Mouse (Mus musculus): ENCODE data around the gene Crym. TPM values are rescaled to one million over a fixed set of nuclear protein-coding genes. Genes with fewer than 3 reads are reported as not detected.

The Crym gene
- polyA plus RNA-seq, 1 experiment from 2014 or later: not detected

DNA sequence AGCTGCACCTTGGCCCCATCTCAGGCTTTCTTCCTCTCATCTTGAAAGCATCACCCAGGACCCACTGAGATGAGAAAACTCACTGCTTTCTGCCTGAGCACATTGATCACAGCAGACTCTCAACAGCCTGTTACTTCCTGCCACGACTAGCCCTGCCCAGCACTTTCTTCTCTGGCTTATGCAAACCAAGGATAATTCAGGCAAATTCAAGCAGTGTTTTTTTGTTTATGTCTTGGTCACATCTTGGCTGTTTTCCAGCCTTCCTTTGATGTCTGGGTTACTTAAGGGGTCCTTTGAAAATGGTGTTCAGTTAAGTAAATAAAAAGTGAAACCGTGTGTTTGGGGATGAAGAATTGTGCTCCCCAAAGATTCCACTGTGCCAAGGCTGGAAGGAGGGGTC lies 23.0 kb downstream of the Crym start:
- Histone ChIP-seq H3K27ac (no peak overlapping the region), H3K36me3 (ENCODE audit: inconsistent target) (no peaks in the 10 kb centered on the region), H3K79me2 (ENCODE audit: inconsistent target) (no peaks in the 10 kb centered on the region), H3K4me3 (ENCODE audit: inconsistent target) (no peak overlapping the region)
- WGBS (ENCODE audit: missing documents): 10% methylated on average over 2 of the region's 2 CpGs

DNA sequence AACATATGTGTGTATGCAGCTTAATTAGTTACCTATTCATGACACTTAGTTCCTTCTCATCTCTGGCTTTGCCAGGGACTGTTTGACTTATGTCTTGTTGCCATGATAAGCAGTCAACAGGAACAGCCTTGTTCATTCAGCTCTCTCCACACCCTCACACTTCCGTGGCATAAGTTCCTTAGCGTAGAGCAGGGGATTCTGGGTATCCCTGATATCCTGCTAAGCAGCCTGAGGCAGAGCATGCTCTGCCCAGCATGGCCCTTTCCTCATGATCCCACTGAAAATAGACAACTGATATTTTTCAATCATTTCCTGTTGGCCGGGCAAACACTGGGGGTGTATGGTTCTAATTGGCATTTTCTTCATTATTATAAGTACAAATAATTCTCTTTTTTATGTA lies 24.3 kb downstream of the Crym start:
- H3K36me3 ChIP-seq (ENCODE audit: inconsistent target): no peaks in the 10 kb centered on the region
- no peak overlapping the region for H3K4me3 ChIP-seq (ENCODE audit: inconsistent target)
- H3K27ac ChIP-seq: no peak overlapping the region
- H3K79me2 ChIP-seq (ENCODE audit: inconsistent target): no peaks in the 10 kb centered on the region
- 84% methylated on average over 3 of the region's 3 CpGs for WGBS (ENCODE audit: missing documents)

DNA sequence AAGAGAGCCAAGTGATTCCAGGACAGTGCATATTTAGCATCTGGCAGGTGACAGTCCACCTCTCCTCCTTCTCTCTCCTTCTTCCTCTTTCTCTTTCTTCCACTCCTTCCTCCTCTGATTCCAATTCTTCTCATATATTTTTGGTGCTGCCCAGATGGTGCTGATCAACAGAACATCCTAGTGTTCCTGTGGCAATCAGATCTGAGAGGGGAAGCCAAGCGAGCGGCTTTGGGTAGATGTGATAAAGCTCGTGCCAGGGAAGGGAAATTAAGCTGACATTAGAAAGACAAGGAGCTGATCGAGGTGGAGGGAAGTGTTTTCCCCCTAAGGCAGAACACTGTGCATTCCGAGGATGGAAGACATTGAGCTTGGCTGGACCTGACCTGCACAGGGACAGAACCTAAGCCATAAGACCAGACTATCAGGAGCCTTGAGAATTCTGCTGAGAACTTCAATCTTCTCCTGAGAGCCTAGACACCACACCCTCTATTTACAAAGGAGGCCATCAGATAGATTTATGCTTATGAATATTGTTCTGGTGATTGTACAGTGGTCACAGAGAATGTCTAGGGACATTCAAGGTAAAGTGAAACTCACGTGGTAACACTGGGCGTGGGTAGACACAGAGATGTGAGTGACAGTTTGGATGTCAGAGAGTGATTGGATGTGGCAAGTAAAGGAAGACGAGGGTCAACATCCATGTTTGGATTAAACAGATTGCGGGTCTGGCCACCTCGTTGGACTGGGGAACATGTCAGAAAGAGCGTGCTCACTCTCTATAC lies 27.0 kb downstream of the Crym start:
- Histone ChIP-seq H3K27ac (no peak overlapping the region), H3K4me3 (ENCODE audit: inconsistent target) (no peak overlapping the region), H3K36me3 (ENCODE audit: inconsistent target) (no peaks in the 10 kb centered on the region), H3K79me2 (ENCODE audit: inconsistent target) (no peaks in the 10 kb centered on the region)
- 80% methylated on average over 11 of the region's 11 CpGs for WGBS (ENCODE audit: missing documents)

DNA sequence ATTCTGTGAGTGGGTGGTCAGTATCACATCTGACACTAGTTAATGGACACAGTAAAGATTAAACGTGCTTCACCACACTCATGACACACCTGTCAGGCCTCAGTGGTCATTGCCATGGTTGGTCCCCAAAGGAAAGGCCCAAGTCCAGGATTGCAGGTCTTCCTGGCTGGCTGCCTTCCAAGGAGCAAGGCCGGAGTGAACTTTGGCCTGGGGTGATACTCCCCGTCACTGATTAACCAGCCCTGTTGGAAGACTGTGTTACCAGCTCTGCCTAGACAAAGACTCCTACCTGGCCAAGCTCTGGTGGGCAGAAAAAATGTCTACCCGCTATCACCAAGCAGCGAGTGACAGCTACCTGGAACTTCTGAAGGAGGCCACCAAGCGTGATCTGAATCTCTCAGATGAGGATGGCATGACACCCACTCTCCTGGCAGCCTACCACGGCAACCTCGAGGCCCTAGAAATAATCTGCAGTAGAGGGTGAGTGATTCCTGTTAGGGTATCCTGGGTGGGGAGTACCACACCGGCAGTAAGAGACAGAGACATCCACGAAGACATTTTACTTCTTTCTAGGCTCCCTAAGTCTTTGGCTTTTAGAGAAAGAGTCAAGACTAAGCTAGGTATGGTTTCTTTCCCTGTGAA lies 28.2 kb downstream of the Crym start, which contains the start of gene Anks4b:
Anks4b (plus strand) TSS at position 256 of the 642 bp plus-strand sequence.
- H3K4me3 ChIP-seq (ENCODE audit: inconsistent target): no peak within 1 kb of the TSS
- WGBS (ENCODE audit: missing documents): 87% methylated on average over 10 of the region's 10 CpGs
- H3K79me2 ChIP-seq (ENCODE audit: inconsistent target): no peaks in the 10 kb centered on the region

DNA sequence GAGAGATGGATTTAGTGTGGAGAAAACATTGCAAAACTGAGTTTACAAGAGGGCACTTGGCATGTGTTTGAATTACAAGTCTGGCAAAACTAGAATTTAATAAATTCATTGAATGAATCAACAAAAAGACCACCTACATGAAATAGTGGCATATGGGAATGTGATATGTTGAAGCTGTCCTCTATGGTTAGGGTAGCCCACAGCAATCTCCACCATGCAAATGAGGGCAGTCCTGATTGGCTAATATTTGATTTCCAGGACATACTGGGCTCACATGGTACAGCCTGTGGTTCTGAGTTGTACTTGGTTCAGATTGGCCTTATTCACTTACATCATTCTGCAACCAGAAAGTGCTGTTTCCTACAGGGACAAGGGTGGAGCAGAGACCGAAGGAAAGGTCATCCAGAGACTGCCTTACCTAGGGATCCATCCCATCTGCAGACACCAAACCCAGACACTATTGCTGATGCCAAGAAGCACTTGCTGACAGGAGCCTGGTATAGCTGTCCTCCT lies 29.7 kb downstream of the Crym start:
- 90% methylated on average over 1 of the region's 1 CpGs for WGBS (ENCODE audit: missing documents)
- Histone ChIP-seq H3K4me3 (ENCODE audit: inconsistent target) (no peak overlapping the region), H3K27ac (no peak overlapping the region), H3K79me2 (ENCODE audit: inconsistent target) (no peaks in the 10 kb centered on the region), H3K36me3 (ENCODE audit: inconsistent target) (no peaks in the 10 kb centered on the region)

More for the DNA sequence above, 28.2 kb downstream of the Crym start, which contains the start of gene Anks4b:
- Histone ChIP-seq H3K27ac (no peak within 1 kb of the TSS), H3K36me3 (ENCODE audit: inconsistent target) (no peaks in the 10 kb centered on the region)

DNA sequence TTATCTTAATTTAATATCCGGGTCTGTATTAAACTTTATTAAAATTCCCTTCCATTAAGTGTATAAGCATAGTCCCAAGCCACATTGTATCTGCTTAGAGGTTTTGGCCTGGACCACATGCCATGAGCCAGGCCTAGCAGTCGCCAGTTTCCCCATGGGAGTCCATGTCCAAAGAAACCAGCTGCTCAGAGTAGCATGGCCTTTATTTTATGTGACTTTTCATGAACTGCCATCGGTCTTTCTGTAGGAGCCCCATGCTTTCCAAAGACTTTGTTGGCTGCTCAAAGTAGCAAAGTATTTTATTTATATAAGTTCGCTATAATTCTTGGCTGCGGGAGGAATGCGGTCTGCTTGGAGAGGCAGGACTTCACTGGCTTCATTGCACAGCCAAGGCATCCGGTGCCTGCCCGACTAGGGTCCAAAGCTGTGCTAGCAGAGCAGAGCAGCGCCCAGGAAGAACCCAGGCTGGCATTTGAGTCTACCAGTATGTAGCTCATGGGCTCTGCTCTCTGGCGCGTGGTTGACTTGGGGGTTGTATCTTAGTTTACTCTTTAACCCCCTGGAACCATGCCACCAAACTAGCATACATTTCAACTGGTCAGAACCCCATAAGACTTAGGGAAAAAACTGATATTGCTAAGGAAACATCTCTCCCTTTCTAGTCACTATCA lies 38.2 kb downstream of the Crym start:
- Histone ChIP-seq H3K36me3 (ENCODE audit: inconsistent target) (no peaks in the 10 kb centered on the region), H3K27ac (no peak overlapping the region), H3K4me3 (ENCODE audit: inconsistent target) (no peak overlapping the region), H3K79me2 (ENCODE audit: inconsistent target) (no peaks in the 10 kb centered on the region)
- 88% methylated on average over 11 of the region's 11 CpGs for WGBS (ENCODE audit: missing documents)

DNA sequence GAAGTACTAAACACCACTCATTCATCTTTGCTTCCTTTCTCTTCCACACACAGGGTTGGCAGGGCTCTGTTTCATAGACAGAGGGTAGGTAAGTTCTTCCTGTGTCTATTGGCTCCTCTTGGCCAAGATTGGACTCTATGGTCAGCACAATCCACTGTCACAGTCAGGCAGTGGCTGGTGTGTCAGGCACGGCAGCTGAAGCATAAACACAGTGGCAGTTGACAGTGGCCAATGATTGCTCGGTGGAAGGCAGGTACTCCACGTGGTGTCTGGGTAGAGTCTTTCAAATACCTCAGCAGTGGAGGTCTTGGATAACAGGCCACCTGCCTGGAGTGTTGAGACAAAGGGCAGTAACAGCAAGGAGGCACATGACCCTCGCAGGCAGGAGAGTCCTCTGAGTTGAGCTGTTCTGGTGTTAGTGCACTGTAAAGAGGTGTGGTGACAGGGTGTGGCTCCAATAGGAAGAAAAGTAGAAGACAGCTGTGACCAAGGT lies 43.7 kb downstream of the Crym start:
- WGBS (ENCODE audit: missing documents): 65% methylated on average over 4 of the region's 4 CpGs
- no peaks in the 10 kb centered on the region for H3K36me3 ChIP-seq (ENCODE audit: inconsistent target)
- H3K79me2 ChIP-seq (ENCODE audit: inconsistent target): no peaks in the 10 kb centered on the region
- no peak overlapping the region for H3K27ac ChIP-seq
- no peak overlapping the region for H3K4me3 ChIP-seq (ENCODE audit: inconsistent target)

DNA sequence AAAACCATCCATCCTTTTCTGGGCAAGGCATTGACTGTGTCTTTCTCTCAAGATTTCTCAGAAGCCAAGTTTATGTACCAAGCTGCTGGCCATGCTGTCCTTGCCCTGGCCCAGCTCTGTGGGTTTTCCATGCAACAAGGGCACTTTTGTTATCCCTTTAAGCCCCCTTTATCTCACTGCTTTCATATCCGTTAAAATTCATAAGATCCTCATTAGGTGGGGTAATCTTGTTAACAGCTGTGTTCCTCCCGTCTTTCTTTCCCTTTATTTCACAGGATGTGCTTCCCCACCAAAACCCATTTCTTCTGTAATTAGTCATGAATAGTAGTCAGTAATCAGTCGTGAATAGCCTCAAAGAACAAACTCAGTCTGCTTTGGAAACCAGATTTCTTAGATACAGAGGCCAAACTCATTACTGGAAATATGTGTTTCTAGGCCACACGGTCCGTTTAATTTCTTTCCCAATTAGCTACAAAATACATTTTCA lies 44.3 kb downstream of the Crym start:
- Histone ChIP-seq H3K79me2 (ENCODE audit: inconsistent target) (no peaks in the 10 kb centered on the region), H3K27ac (no peak overlapping the region), H3K36me3 (ENCODE audit: inconsistent target) (no peaks in the 10 kb centered on the region), H3K4me3 (ENCODE audit: inconsistent target) (no peak overlapping the region)
- 86% methylated on average over 5 of the region's 5 CpGs for WGBS (ENCODE audit: missing documents)

DNA sequence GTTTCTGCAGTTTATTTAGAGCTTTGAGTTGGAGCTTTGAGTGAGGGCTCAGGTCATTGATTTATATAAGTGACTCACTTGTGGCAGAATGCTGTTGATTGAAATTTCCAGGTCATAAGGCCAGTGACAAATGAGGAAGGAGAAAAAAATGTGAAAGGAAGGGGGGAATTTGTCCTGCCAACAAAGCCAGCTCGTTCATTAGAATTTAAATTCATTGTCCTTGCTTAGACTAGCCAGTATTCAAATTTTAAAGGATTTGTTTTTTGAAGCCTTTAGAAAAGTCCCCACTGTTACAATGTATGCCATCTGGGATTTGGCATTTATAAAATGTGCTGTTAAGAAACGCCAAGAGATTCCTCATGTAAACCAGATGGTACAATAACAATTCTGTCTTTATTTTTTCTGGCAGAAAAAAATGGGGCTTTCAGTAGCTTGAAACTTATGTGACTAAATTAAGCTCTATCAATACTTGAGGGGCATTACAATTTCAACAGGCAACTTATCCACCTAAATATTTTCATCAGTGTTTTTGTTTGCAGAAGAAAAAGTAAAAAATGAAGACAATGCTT lies 45.0 kb downstream of the Crym start:
- H3K4me3 ChIP-seq (ENCODE audit: inconsistent target): no peak overlapping the region
- no peaks in the 10 kb centered on the region for H3K79me2 ChIP-seq (ENCODE audit: inconsistent target)
- WGBS (ENCODE audit: missing documents): 48% methylated on average over 2 of the region's 2 CpGs
- no peak overlapping the region for H3K27ac ChIP-seq
- H3K36me3 ChIP-seq (ENCODE audit: inconsistent target): no peaks in the 10 kb centered on the region

DNA sequence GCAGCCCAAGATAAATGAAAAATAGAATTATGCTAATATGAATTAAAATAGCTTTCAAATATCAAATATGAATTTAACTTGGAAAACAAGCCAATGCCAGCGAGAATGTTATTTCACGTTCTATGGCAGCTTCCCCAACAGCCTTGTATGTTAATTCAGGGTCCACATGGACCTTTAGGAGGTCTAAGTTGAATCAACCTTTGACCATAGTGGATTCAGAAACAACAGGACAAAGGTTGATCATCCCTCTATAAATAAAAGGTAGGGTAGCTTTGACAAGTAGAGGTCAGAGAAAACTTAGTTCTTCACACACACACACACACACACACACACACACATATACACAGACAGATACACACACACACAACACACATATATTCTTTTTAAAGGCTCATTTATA lies 51.0 kb downstream of the Crym start:
- no peak overlapping the region for H3K4me3 ChIP-seq (ENCODE audit: inconsistent target)
- no peaks in the 10 kb centered on the region for H3K79me2 ChIP-seq (ENCODE audit: inconsistent target)
- WGBS (ENCODE audit: missing documents): 92% methylated on average over 2 of the region's 2 CpGs
- no peak overlapping the region for H3K27ac ChIP-seq
- no peaks in the 10 kb centered on the region for H3K36me3 ChIP-seq (ENCODE audit: inconsistent target)

DNA sequence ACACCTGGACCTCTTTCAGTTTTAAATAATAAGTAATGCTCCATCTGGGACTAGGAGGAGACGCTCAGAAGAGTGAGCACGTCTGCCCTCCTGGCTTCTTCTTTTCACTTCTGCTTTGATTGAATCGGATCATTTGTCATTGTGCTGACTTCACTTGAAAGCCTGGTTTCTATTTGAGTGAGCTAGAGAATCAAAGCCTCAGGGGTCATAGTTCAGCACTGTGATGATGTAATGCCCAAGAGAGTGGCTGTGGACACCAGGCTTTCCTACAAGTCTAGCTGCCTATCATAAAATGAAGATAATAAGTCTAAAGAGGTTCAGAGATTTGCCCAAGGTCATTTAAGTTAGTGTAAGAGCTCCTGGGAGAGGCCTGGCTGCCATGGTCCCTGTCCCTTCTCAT lies 51.7 kb downstream of the Crym start:
- WGBS (ENCODE audit: missing documents): 28% methylated on average over 3 of the region's 3 CpGs
- H3K4me3 ChIP-seq (ENCODE audit: inconsistent target): no peak overlapping the region
- 0 out of 2 replicates have a peak overlapping the region, but pooled peaks have one; percentile 10 for H3K27ac ChIP-seq
- no peaks in the 10 kb centered on the region for H3K79me2 ChIP-seq (ENCODE audit: inconsistent target)
- no peaks in the 10 kb centered on the region for H3K36me3 ChIP-seq (ENCODE audit: inconsistent target)

DNA sequence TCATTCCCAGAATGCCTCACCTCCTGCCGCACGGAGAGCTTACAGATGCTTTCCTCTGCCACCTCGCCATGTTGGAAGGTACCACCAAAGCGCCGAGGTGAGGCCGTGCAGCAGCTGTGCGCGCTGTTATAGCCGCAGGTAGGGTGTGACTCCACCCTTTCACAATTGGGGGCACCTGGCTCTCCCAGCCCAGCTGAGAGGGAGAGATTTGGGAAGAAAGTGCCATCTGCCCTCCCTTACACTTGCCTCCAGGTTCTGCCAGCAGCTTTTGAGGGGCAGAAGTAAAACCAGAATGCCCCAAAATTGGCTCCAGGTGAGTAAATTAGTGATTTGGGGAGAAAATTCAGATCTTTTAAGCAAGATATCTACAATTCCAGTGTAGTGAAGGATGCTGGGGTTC lies 56.7 kb downstream of the Crym start, which contains the start of gene Zp2:
Zp2 (minus strand) TSS at position 101 of the 400 bp plus-strand sequence.
- WGBS (ENCODE audit: missing documents): 62% methylated on average over 9 of the region's 9 CpGs
- H3K79me2 ChIP-seq (ENCODE audit: inconsistent target): no peaks in the 10 kb centered on the region
- no peak within 1 kb of the TSS for H3K4me3 ChIP-seq (ENCODE audit: inconsistent target)
- no peak within 1 kb of the TSS for H3K27ac ChIP-seq
- H3K36me3 ChIP-seq (ENCODE audit: inconsistent target): no peaks in the 10 kb centered on the region

DNA sequence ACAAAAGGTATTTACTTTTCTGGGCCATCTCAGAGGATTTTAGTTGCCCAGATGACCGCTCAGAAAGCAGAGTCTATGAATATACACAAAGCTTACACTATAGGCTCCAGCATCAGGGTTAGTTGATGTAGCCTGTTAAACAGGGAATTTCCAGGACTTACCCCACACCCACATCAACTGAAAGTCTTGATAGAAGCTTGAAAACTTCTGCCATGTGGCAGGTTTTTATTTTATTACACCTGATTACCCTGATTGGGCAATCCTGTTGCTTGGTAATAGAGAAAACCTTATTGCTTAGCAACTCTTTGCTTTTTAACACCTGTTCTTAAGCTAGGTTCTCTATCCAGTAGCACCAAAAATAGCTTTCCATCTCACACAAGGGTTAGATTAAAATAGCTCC lies 59.2 kb downstream of the Crym start:
- Histone ChIP-seq H3K27ac (no peak overlapping the region), H3K79me2 (ENCODE audit: inconsistent target) (no peaks in the 10 kb centered on the region), H3K4me3 (ENCODE audit: inconsistent target) (no peak overlapping the region), H3K36me3 (ENCODE audit: inconsistent target) (no peaks in the 10 kb centered on the region)
- 100% methylated on average over 1 of the region's 1 CpGs for WGBS (ENCODE audit: missing documents)

Data from macrophage (primary cell).